Mouse (Mus musculus): ENCODE measurements around the gene Map3k3.

Gene Map3k3

DNA sequence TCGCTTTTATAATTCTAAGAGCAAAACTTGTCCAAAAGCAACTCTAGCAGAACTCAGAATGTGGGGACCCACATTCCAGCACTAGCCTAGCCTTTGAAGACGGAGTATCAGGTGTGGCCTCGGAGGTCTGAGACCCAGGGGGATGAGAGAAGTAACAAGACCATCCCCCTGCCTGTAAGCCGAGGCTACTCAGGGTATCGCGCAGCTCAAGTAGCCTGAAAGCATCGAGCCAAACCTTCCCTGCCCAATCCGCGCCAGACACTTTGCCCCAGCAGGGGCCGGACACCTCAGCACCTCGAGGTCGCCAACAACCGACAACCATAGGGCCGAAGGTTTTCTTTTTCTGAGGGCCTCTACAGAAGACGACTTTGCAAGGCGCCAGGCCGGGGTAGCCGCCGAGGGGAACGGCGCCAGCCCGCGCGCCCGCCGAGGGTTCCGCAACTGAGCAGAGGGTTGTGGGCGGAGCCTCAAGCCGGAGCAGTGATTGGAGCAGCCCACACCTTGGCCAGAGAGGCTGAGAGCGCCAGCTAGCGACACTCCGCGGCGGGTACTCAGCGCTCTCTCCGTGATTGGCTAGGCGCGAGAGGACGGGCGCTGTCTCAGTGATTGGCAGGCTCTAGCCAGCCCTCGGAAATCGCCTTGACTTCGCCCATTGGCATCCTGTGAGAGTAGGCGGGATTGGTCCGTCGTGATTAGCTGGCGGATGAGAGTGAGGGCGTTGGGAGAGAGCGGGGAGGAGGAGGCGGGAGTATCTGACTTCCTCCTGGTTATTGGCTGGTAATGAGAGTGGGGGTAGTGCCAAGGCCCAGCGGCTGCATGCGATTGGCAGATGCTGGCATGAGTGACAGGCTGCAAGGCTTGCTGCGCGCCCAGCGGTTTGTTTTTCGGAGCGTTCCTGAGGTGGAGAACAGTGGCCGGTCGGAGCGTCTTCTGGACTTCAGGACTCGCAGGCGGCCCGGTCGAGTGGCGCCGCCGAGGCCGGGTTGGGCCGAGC lies at the start of gene Map3k3:
TSS of gene Map3k3 (plus strand) at position 906 of the 994 bp plus-strand sequence.
- peak; percentile 98 to 99 for DNase-seq (ENCODE audit: low read depth in 2 of 2, low spot score in 2 of 2)

DNA sequence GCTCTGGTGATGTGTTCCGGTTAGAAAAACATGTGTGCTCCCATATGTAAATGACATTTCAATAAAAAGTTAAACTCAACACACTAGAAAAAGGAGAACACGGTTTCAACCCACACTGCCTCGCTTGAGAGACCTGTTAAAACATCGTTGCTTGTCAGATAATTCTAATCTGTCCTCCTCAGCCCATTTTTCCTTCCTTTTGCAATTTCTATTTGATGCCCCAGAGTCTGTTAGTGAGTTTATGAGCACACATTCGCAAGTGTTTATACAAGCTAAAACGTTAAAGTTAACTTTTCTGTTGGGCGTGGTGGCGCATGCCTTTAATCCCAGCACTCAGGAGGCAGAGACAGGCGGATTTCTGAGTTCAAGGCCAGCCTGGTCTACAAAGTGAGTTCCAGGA lies 49.4 kb upstream of the Map3k3 start:
- DNase-seq (ENCODE audit: low read depth in 2 of 2, low spot score in 2 of 2): no peak

DNA sequence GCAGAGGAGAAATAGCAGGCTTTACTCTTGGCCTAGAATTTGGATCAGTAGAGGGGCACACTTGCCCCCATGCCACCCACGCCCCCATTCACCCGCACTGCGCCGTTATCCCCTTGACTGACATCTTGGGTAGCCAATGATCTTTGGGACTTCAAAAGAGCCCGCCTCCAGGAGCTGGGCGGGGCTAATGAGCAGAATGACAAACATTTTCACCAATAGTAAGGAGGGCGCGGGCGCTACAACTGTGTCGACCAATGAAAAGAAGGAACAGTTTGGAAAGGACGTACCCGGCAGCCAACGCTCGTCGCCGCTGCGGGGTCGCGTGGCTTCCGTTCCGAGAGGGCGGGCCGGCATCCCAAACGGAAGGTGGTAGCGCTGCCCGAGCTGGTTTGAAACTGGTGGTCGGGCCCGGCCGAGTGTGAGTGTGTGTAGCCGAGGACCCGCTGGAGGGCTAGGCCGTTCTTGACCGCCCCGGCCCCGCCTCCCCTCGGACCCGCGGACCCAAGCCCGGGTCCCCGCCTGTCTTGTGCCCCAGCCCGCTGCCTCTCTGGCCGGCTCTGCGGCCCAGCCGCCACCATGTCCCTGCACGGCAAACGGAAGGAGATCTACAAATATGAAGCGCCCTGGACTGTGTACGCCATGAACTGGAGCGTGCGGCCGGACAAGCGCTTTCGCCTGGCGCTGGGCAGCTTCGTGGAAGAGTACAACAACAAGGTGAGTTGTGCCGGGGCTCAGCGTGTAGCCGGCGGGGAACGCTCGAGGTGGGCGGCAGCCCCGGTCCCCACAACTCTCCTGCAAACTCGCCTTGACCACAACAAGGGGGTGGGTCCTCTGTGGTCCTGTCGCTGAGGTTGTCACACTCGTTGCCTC lies 47.6 kb upstream of the Map3k3 start, which contains the start of gene Dcaf7:
TSS of gene Dcaf7 (plus strand) at position 325 of the 870 bp plus-strand sequence.
- peak; percentile 98 to 100 for DNase-seq (ENCODE audit: low read depth in 2 of 2, low spot score in 2 of 2)

DNA sequence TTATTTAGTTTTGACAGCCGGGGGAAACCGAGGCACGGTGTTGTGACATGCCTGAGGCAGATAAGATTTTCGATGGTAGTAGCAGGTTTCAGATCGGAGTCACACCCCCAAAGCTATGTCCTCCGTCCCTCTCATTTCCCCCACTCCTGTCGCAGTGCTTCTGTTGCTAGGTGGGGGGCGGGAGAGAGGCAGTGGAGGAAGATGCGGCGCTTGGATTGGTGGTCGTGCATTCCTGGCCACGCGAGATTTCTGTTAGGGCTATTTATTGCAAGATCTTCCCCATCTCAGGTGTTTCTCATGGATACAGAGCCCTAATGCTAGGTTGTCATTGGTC lies 47.0 kb upstream of the Map3k3 start:
- peak; percentile 20 to 51 for DNase-seq (ENCODE audit: low read depth in 2 of 2, low spot score in 2 of 2)

DNA sequence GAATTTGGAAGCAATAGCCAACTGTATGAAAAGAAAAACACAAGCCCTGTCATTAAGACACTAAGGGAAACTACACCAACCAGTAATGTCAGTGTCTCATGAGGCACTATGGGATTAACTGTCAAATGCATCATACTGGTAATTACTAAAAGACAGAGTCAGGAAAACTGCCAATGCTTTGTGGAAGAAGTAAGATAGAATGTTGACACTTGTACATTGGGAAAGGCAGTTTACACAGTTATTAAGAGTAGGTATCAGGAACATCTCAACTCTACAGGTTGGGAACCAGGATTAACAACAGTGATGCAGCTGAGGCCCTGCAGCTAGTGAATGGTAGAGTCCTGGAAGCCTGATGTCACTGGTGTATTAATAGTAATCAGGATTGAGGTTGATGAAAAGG lies 40.1 kb upstream of the Map3k3 start:
- DNase-seq (ENCODE audit: low read depth in 2 of 2, low spot score in 2 of 2): no peak

DNA sequence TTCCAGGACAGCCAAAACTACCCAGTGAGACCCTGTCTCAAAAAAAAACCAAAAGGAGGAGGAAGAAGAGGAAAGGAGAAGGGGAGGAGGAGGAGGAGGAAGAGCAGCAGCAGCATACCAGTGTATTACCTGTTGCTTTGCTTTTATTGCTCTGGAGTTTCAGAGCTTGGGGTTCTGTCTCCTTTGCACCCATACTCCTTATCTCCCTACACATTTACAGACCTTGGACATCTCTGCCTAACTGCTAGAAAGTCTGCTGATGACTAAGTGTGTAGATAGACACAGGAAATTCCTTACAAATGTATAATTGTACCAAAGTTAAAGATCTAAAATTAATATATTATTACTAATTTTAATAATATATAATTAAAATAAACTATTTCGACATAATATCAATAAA lies 39.2 kb upstream of the Map3k3 start:
- DNase-seq (ENCODE audit: low read depth in 2 of 2, low spot score in 2 of 2): no peak

DNA sequence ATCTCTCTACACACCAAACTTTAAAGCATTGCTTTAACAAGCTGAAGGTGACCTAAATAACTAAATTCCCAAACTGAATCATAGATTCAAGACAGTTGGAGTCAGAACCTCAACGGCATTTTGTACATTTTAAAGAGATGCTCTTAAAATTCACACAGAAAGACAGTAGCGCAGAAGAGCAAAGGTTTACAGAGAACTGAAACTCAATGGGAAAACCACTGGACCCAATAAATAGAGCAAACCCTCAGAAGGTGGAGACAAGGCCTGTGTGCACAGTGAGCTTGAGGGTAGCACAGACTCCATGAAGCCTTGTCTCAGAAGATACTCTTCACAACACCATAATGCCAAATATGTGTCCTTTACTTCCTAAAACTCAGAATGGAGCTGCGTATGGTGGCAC lies 38.6 kb upstream of the Map3k3 start:
- no peak for DNase-seq (ENCODE audit: low read depth in 2 of 2, low spot score in 2 of 2)

DNA sequence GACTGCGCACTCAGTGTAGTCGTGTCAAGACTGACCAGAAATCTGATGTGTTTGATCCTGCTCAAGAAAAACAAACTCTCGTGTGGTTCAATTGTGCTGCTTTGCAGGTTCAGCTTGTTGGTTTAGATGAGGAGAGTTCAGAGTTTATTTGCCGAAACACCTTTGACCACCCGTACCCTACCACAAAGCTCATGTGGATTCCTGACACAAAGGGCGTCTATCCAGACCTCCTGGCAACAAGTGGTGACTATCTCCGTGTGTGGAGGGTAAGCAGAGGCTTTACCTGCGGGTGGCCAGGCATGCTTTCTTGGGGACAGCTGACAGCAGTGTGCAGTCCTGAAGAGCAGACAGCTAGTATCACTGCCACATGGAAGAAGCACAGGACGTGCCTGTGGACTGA lies 37.8 kb upstream of the Map3k3 start:
- no peak for DNase-seq (ENCODE audit: low read depth in 2 of 2, low spot score in 2 of 2)

DNA sequence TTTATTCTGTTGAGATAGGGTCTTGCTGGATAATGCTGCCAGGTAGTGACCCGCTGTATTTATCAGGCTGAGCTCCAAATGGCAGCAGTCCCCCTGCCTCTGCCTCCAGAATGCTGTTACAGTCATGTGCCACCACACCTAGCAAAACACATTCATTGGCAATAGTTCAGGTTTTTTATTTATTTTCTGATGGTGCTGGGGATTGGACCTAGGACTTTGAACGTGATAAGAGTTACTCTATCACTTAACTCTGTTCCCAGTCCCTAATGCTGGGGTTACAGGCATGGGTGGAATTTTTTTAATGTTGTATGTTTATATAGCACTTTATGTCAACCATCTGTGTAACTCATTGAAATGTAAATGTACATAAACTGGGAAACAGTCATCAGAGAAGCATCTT lies 30.5 kb upstream of the Map3k3 start:
- no peak for DNase-seq (ENCODE audit: low read depth in 2 of 2, low spot score in 2 of 2)

DNA sequence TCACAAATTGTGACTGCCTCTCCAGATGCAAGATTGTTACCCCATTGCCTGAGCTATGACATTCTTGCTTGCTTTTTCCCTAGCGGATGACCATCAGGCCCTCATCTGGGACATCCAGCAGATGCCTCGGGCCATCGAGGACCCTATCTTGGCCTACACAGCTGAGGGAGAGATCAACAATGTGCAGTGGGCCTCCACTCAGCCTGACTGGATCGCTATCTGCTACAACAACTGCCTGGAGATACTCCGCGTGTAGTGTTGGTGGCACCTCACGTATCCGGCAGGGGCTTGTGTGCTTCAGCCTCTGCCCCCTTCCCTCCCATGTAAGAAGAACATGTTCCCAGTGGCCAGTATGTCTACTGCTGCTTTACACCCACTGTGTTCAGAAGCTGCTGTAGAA lies 29.8 kb upstream of the Map3k3 start:
- no peak for DNase-seq (ENCODE audit: low read depth in 2 of 2, low spot score in 2 of 2)

DNA sequence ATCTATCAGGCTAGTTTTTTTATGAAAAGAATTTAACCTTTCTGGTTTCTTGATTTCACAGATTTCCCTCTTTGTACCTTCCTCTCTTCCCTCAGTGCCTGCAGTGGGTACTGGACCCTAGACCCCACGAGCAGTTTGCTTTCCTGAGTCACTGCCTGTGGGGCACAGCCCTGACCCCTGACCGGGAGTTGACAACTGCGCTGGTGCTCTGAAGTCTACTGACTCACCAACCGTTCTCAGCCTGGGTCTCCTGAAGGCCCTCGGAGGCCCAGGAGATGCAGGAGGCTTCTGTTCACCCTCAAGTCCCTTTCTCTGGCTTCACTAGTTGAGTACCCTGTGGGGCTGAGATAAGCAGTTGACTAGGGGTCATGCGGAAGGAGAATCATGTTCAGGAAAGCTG lies 29.1 kb upstream of the Map3k3 start:
- no peak for DNase-seq (ENCODE audit: low read depth in 2 of 2, low spot score in 2 of 2)

DNA sequence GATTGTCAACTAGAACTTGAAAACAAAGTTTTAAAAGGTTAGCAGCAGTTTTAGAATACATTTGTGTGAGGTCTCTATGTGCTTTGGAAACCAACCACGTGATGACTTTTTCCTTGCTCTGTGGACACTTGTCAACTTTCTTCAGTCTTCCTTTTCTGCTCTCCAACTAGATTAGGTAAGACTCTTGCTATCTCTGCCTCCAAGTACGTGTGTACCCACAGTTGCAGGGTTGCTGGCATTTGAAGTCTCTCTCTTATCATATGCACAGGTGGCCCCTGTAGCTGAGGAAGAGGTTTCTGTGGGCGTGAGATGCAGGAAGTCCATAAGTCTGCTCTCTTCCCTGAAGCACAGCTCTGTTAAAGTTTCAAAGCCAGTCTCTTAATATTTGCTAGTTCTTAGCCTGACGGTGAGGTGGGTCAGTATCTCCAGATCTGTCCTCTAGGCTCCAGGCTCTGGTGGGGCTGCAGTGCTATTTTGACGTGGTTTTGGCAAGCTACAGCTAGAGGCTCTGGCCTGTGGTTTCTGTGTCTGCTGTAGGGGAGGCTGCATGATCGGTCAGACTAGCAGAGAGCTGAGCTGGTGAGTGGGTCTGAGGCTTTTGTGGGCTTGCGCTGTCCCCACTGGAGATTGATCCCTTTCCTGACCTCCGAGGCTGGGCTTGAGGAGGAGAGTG lies 27.5 kb upstream of the Map3k3 start:
- peak; percentile 41 to 49 for DNase-seq (ENCODE audit: low read depth in 2 of 2, low spot score in 2 of 2)

DNA sequence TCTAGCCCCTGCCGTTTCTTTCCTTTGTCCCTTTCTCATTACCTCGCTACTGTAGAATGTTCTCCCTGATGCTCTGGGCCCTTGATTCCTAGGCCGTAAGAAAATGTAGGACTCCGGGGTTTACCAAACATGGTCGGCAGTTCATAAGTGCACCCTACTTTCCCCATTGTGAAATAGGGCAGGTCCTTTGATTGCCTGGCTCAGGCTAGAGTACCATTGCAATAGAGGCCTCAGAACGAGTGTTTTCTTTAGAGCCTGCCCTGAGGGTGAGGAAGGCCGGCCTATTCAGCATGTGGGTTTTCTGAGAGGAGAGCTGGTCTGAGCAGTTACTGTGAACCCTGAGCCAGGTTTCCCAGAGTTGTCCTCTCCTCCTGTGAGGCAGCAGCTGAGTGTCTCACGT lies 26.4 kb upstream of the Map3k3 start:
- no peak for DNase-seq (ENCODE audit: low read depth in 2 of 2, low spot score in 2 of 2)

DNA sequence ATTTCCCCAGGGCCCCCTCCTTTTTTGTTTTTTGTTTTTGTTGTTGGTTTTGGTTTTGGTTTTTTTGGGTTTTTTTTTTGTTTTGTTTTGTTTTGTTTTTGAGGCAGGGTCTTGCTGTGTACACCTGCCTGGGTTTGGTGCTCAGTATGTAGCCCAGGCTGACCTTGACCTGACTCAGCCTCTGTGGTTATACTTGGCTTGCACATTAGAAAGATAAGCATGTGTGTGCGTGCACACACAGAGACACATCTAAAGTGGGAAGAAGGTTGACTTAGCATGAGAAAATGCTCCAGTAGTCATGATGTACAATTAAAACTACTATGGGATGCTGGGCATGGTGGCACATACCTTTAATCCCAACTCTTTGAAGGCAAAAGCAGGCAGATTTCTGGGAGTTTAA lies 23.9 kb upstream of the Map3k3 start:
- no peak for DNase-seq (ENCODE audit: low read depth in 2 of 2, low spot score in 2 of 2)

DNA sequence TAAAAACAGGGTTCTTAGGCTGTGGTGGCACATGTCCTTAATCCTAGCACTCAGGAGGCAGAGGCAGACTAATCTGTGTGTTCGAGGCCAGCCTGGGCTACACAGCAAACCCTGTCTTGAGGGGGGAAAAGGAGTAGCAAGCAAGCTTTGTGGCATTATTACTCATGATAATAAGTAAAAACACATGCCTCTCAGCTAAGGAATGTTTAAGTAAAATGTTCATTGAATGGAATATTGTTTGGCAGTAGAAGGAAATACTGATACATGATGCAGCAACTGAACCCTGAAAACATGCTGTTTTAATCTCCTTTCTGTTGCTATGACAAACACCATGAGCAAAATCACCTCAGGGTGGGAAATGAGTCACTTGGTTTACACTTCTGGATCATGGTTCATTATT lies 23.1 kb upstream of the Map3k3 start:
- DNase-seq (ENCODE audit: low read depth in 2 of 2, low spot score in 2 of 2): no peak

DNA sequence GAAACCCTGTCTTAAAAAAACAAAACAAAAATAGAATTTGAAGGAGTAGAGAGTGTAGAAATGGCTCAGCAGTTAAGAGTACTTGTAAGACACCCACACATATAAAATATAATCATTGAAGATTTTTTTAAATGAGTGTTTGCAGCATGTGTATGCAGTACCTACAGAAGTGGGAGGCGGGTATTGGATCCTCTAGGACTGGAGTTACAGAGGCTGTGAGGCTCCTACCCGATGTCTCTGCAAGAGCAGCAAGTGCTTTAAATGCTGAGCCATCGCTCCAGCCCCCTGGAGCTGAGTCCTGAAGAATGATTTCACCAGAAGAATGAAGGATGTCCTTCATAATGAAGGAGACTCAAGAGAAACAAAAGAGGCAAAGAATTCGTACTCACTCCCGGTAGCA lies 20.7 kb upstream of the Map3k3 start:
- no peak for DNase-seq (ENCODE audit: low read depth in 2 of 2, low spot score in 2 of 2)

DNA sequence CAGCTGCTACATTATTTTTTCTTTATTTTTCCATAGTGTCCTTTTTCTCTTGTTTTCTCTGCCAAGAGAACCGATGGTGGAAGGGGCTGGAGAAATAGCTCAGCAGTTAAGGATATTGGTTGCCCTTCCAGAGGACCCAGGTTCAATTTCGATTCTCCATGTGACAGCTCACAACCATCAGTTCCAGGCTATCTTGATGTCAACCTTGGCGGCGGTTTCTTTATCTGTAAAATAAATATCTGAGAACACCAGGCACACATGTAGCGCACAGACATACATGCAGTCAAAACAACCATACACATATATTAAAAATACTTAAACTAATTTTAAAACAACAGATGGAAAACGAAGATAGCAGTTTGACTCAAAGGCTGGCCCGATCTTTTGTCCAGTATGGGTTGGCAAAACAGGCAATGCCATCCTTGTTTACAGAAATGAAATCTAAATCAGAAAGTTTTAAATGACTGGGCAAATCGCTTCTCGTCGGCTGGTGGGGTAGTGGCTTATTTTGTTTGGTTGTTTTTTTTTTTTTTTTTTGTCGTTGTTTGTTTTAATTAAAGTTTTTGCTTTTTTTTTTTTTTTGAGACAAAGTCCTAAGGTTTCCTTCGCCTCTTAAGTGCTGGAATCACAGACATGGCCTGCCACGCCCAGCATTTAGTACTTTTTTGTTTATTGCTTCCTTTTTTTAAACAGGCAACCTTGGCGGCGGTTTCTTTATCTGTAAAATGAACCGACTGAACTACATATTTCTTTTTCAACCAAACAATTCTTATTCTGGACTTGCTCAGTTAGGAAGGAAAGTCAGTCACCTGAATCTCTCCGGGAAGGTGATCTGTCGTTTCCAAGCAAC lies 19.1 kb upstream of the Map3k3 start:
- DNase-seq (ENCODE audit: low read depth in 2 of 2, low spot score in 2 of 2): no peak

DNA sequence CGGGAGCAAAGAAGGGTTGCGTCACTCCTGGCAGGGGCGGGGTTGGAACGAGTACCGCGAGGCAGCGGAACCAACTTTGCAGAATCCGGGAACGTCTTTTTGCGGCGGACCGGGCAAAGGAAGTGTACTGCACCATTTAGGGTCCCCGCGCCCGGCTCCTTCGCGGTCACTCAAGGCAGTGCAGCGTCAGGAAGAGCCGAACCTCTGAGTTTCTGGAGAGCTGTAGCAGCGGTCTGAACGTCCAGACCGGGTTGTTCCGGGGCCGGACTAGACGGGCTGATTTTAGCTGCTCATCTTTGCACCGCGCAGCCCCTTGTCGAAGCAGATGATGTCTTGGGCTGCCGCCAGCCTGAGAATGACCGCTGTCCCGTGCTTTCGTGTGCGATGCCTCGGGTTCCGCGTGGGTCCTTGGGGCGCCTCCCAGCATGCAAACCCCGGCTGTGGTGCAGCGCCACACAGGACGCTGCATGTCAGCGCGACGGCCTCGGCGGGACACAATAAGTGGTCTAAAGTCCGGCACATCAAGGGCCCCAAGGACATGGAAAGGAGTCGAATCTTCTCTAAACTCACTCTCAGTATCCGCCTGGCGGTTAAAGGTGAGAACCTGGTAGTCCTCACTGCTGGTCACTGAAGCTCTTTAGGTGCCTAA lies 18.4 kb upstream of the Map3k3 start, which contains the start of gene Taco1:
TSS of gene Taco1 (plus strand) at position 139 of the 649 bp plus-strand sequence.
- peak; percentile 87 to 91 for DNase-seq (ENCODE audit: low read depth in 2 of 2, low spot score in 2 of 2)

DNA sequence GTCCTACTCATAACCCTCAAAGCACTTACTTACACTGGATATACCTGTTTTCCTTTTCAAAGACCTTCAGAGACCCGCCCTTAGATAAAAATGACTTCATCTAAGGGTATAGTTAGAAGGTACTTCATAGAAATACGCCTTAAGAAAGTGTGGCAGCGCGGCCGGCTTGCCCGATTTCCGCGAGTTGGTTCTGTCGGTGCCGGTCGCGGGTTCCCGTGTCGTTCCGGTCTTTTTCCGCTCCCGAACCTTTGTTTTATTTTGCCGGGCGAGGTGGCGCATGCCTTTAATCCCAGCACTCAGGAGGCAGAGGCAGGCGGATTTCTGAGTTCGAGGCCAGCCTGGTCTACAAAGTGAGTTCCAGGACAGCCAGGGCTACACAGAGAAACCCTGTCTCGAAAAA lies 17.8 kb upstream of the Map3k3 start:
- peak in 1 of 2 experiments; percentile 35 for DNase-seq (ENCODE audit: low read depth in 2 of 2, low spot score in 2 of 2)

DNA sequence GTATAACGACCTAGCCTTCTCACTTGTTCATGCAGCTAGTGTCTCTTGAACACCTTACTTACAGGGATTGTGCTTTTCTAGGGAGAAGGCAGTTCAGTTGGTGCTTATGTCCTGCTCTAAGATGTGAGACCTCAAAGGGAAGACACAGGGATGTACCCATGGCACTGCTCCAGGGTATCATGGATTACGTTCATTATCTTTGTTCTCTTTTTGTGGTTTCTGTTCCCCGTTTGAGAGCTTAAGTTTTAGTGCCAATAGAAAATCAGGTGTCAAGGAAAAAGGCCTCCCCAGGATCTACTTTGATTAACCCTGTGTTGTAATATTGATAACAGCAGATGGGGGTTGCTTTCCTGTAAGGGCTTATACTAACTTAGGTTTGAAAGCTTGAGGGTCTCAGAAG lies 10.6 kb upstream of the Map3k3 start:
- DNase-seq (ENCODE audit: low read depth in 2 of 2, low spot score in 2 of 2): no peak
